Mouse (Mus musculus): Measurements from ENCODE around the gene Acot1. TPM values are rescaled to one million over a fixed set of nuclear protein-coding genes. Genes with fewer than 3 reads are reported as not detected.

Gene Acot1
- 11.4 and 16.9 TPM in 2 replicates for polyA plus RNA-seq (2012; rRNA removed)

GRCm38 (mm10) chr12:84009171-84009965, at the start of gene Acot1:
Acot1 (plus strand) TSS chr12:84009490.

GRCm38 (mm10) chr12:83984752-83985151, 24.5 kb upstream of the Acot1 start, which contains the start of gene Heatr4:
Heatr4 (minus strand) TSS chr12:83984852.

GRCm38 (mm10) chr12:83987583-83988441, 21.5 kb upstream of the Acot1 start, which contains the start of gene Acot2:
Acot2 (plus strand) TSS chr12:83987861.

GRCm38 (mm10) chr12:84038241-84038640, 29.0 kb downstream of the Acot1 start, which contains the start of gene Acot4:
Acot4 (plus strand) TSS chr12:84038379.

GRCm38 (mm10) chr12:84038691-84039111, 29.4 kb downstream of the Acot1 start, which contains the start of gene Gm49366:
Gm49366 (plus strand) TSS chr12:84038935.

GRCm38 (mm10) chr12:84051937-84052474, 42.7 kb downstream of the Acot1 start, which contains the start of gene Acot3:
Acot3 (plus strand) TSS chr12:84052144.

Other genes starting within 250 kb of the Acot1 start
- gene Papln, start 245.9 kb upstream of the Acot1 start, polyA plus RNA-seq (2012; rRNA removed): 0.90 and 1.1 TPM in 2 replicates
- gene Numb, start 87.6 kb upstream of the Acot1 start, polyA plus RNA-seq (2012; rRNA removed): 11.8 and 13.5 TPM in 2 replicates
- gene Riox1, start 58.9 kb upstream of the Acot1 start, polyA plus RNA-seq (2012; rRNA removed): 6.0 and 7.4 TPM in 2 replicates
- gene Heatr4, start 24.6 kb upstream of the Acot1 start, polyA plus RNA-seq (2012; rRNA removed): not detected in 2 replicates
- 2.5 and 3.4 TPM in 2 replicates for gene Acot2, start 21.6 kb upstream of the Acot1 start, polyA plus RNA-seq (2012; rRNA removed)
- gene Acot4, start 28.9 kb downstream of the Acot1 start, polyA plus RNA-seq (2012; rRNA removed): 4.4 and 5.2 TPM in 2 replicates
- not detected in 2 replicates for gene Gm49366, start 29.4 kb downstream of the Acot1 start, polyA plus RNA-seq (2012; rRNA removed)
- 2.4 and 2.8 TPM in 2 replicates for gene Acot3, start 42.7 kb downstream of the Acot1 start, polyA plus RNA-seq (2012; rRNA removed)
- not detected in 2 replicates for gene Acot5, start 59.8 kb downstream of the Acot1 start, polyA plus RNA-seq (2012; rRNA removed)
- 0.87 and 0.93 TPM in 2 replicates for gene Acot6, start 91.2 kb downstream of the Acot1 start, polyA plus RNA-seq (2012; rRNA removed)
- gene Dnal1, start 104.9 kb downstream of the Acot1 start, polyA plus RNA-seq (2012; rRNA removed): 0.40 and 0.42 TPM in 2 replicates
- gene Pnma1, start 139.0 kb downstream of the Acot1 start, polyA plus RNA-seq (2012; rRNA removed): 0.12 TPM in 2 replicates
- 3.6 and 4.5 TPM in 2 replicates for gene Elmsan1, start 209.4 kb downstream of the Acot1 start, polyA plus RNA-seq (2012; rRNA removed)